Mouse (Mus musculus) cerebellum, adult 2 months (tissue): ENCODE results near the gene Fam174b. TPM values are rescaled to one million over a fixed set of nuclear protein-coding genes. Genes with fewer than 3 reads are reported as not detected.

Source experiments
- DNase-seq, 2 experiments: peaks; one replicate each; pipeline ENCODE4 v3.0.0; 2021
- H3K27ac ChIP-seq: fragments of 200-500 bp; 2 replicates; pipeline ENCODE4 v1.5.1; 2012; ENCODE audit warnings: low read length, control low read depth, inconsistent platforms; ENCODE audit not compliant: insufficient read depth
- H3K27me3 ChIP-seq: fragments of 200-500 bp; 2 replicates; pipeline ENCODE4 v1.6.1; 2012; ENCODE audit warnings: inconsistent platforms, mild to moderate bottlenecking, low read length, moderate library complexity; ENCODE audit not compliant: control insufficient read depth, insufficient read depth
- H3K4me1 ChIP-seq: fragments of 200-500 bp; 2 replicates; pipeline ENCODE4 v1.6.1; 2011; ENCODE audit warnings: low read length; ENCODE audit not compliant: control insufficient read depth, insufficient read depth
- H3K4me3 ChIP-seq: fragments of 200-500 bp; replicated peaks from 2 replicates; pipeline ENCODE3; 2011; ENCODE audit warnings: mild to moderate bottlenecking, low read depth, low read length, control low read depth; ENCODE audit not compliant: insufficient read depth
- CTCF ChIP-seq: fragments of 200-500 bp; IDR thresholded peaks from 2 replicates; pipeline ENCODE4 v1.5.1; 2011; ENCODE audit warnings: low read depth, mild to moderate bottlenecking, control low read depth, low read length, moderate library complexity, borderline replicate concordance; ENCODE audit not compliant: insufficient read depth
- POLR2A ChIP-seq: fragments of 200-500 bp; IDR thresholded peaks from 2 replicates; pipeline ENCODE4 v1.6.1; 2011; ENCODE audit warnings: low read length, control low read depth, borderline replicate concordance; ENCODE audit not compliant: insufficient read depth
- WGBS: fragments of 180-500 bp; shearing (Covaris S2); methylation state at CpG from one replicate; pipeline ENCODE4 v1.1.7; 2018; 5-methylcytosine and 5-hydroxymethylcytosine counted together
- polyA plus RNA-seq: library from polyadenylated mRNA; depleted of rRNA; stranded (reverse); fragments of >200 nt; gene quantifications from 2 replicates; pipeline ENCODE4 v1.2.3, GENCODE M21; 2012; rRNA removed

The Fam174b gene
- polyA plus RNA-seq, 1 experiment = 25.1 TPM

- TF ChIP-seq CTCF (no peak), POLR2A (no peak)
- 62% methylated on average over 3 of the region's 3 CpGs for WGBS
- no peak overlapping the region for H3K27ac ChIP-seq
- H3K4me3 ChIP-seq = no peak overlapping the region
- no peak for DNase-seq
- no peaks in the 10 kb centered on the region; the same call in 1 of the 2 replicates for H3K27me3 ChIP-seq
- H3K4me1 ChIP-seq = no peaks in the 10 kb centered on the region
Observed at GRCm38 (mm10) chr7:73792641-73793040, 52.5 kb downstream of the Fam174b start.

- TF ChIP-seq POLR2A (no peak), CTCF (no peak)
- WGBS = 70% methylated on average over 2 of the region's 2 CpGs
- no peak for DNase-seq
- no peaks in the 10 kb centered on the region for H3K27me3 ChIP-seq
- H3K27ac ChIP-seq = no peak overlapping the region
- no peaks in the 10 kb centered on the region; the same call in 1 of the 2 replicates for H3K4me1 ChIP-seq
- no peak overlapping the region for H3K4me3 ChIP-seq
Observed at GRCm38 (mm10) chr7:73809261-73809660, 69.2 kb downstream of the Fam174b start.

GRCm38 (mm10) chr7:73811439-73811838, 71.3 kb downstream of the Fam174b start:
- H3K27ac ChIP-seq = no peak overlapping the region
- no peak for DNase-seq
- no peaks in the 10 kb centered on the region; the same call in 1 of the 2 replicates for H3K4me1 ChIP-seq
- no peaks in the 10 kb centered on the region for H3K27me3 ChIP-seq
- no peak overlapping the region for H3K4me3 ChIP-seq
- WGBS = 96% methylated on average over 7 of the region's 7 CpGs
- no peak for TF ChIP-seq CTCF
- TF ChIP-seq POLR2A = no peak

- TF ChIP-seq CTCF = no peak
- no peak for TF ChIP-seq POLR2A
- WGBS = 91% methylated on average over 6 of the region's 6 CpGs
Observed at GRCm38 (mm10) chr7:73812176-73812575, 72.1 kb downstream of the Fam174b start.

GRCm38 (mm10) chr7:73813887-73814286, 73.8 kb downstream of the Fam174b start:
- no peak overlapping the region for H3K4me3 ChIP-seq
- no peaks in the 10 kb centered on the region for H3K27me3 ChIP-seq
- TF ChIP-seq CTCF = no peak
- no peak for TF ChIP-seq POLR2A
- no peaks in the 10 kb centered on the region; the same call in 1 of the 2 replicates for H3K4me1 ChIP-seq
- DNase-seq = no peak
- 75% methylated on average over 4 of the region's 4 CpGs for WGBS
- no peak overlapping the region for H3K27ac ChIP-seq

More at GRCm38 (mm10) chr7:73812176-73812575, 72.1 kb downstream of the Fam174b start:
- Histone ChIP-seq H3K27ac (no peak overlapping the region), H3K4me1 (no peaks in the 10 kb centered on the region; the same call in 1 of the 2 replicates), H3K4me3 (no peak overlapping the region), H3K27me3 (no peaks in the 10 kb centered on the region)
- no peak for DNase-seq

GRCm38 (mm10) chr7:73814454-73814853, 74.4 kb downstream of the Fam174b start:
- TF ChIP-seq POLR2A (no peak), CTCF (no peak)
- DNase-seq = no peak
- no peak overlapping the region for H3K27ac ChIP-seq
- H3K4me3 ChIP-seq = no peak overlapping the region
- no peaks in the 10 kb centered on the region for H3K27me3 ChIP-seq
- 94% methylated on average over 7 of the region's 7 CpGs for WGBS
- H3K4me1 ChIP-seq = no peaks in the 10 kb centered on the region

- 79% methylated on average over 8 of the region's 8 CpGs for WGBS
- Histone ChIP-seq H3K4me3 (no peak overlapping the region), H3K27ac (no peak overlapping the region), H3K27me3 (no peaks in the 10 kb centered on the region), H3K4me1 (no peaks in the 10 kb centered on the region)
- no peak for TF ChIP-seq POLR2A
- no peak for TF ChIP-seq CTCF
- DNase-seq = no peak
Observed at GRCm38 (mm10) chr7:73816255-73816996, 76.3 kb downstream of the Fam174b start.

GRCm38 (mm10) chr7:73819366-73819765, 79.3 kb downstream of the Fam174b start:
- no peak overlapping the region for H3K27ac ChIP-seq
- H3K27me3 ChIP-seq = no peaks in the 10 kb centered on the region
- no peak for DNase-seq
- no peaks in the 10 kb centered on the region for H3K4me1 ChIP-seq
- no peak overlapping the region for H3K4me3 ChIP-seq
- WGBS = 82% methylated on average over 17 of the region's 17 CpGs
- no peak for TF ChIP-seq CTCF
- no peak for TF ChIP-seq POLR2A

Other genes with a start within 250 kb of the Fam174b start
- 49.2 and 50.5 TPM in 2 replicates for gene Chd2, start 198.5 kb upstream of the Fam174b start, polyA plus RNA-seq